Mouse (Mus musculus) thymus, postnatal 36 days (tissue): ENCODE measurements around the gene Ddx27.

ENCODE experiments used
- DNase-seq, 2 experiments: peaks; one replicate each; pipeline ENCODE4 v3.0.0; 2022; ENCODE audit warnings: mixed read lengths in 2 of 2

Ddx27 gene

GRCm38 (mm10) chr2:167063906-167064496, 49.0 kb downstream of the Ddx27 start:
- no peak for DNase-seq

- no peak for DNase-seq
Observed at GRCm38 (mm10) chr2:167064601-167065295, 49.8 kb downstream of the Ddx27 start.

GRCm38 (mm10) chr2:167066031-167066430, 51.0 kb downstream of the Ddx27 start:
- DNase-seq, result no peak

GRCm38 (mm10) chr2:167066528-167067516, 51.8 kb downstream of the Ddx27 start:
- DNase-seq, result no peak

GRCm38 (mm10) chr2:167067575-167067974, 52.6 kb downstream of the Ddx27 start:
- DNase-seq, result no peak

- no peak for DNase-seq
Observed at GRCm38 (mm10) chr2:167070341-167070740, 55.3 kb downstream of the Ddx27 start.

- DNase-seq, result no peak
Observed at GRCm38 (mm10) chr2:167071266-167071640, 56.3 kb downstream of the Ddx27 start.

GRCm38 (mm10) chr2:167071641-167072601, 56.9 kb downstream of the Ddx27 start:
- DNase-seq, result peak; percentile 85 to 88

GRCm38 (mm10) chr2:167074587-167074986, 59.6 kb downstream of the Ddx27 start:
- no peak for DNase-seq

- no peak for DNase-seq
Observed at GRCm38 (mm10) chr2:167076352-167076751, 61.4 kb downstream of the Ddx27 start.

GRCm38 (mm10) chr2:167076759-167077158, 61.8 kb downstream of the Ddx27 start:
- no peak for DNase-seq

- DNase-seq, result no peak
Observed at GRCm38 (mm10) chr2:167077199-167077962, 62.4 kb downstream of the Ddx27 start.

GRCm38 (mm10) chr2:167078486-167078885, 63.5 kb downstream of the Ddx27 start:
- no peak for DNase-seq

GRCm38 (mm10) chr2:167078931-167079495, 64.0 kb downstream of the Ddx27 start:
- DNase-seq, result no peak

- DNase-seq, result no peak
Observed at GRCm38 (mm10) chr2:167079535-167080257, 64.7 kb downstream of the Ddx27 start.

- DNase-seq, result no peak
Observed at GRCm38 (mm10) chr2:167080387-167080786, 65.4 kb downstream of the Ddx27 start.

- DNase-seq, result no peak
Observed at GRCm38 (mm10) chr2:167081135-167081534, 66.1 kb downstream of the Ddx27 start.

GRCm38 (mm10) chr2:167081639-167082038, 66.6 kb downstream of the Ddx27 start:
- no peak for DNase-seq
